Mouse (Mus musculus) lung, adult 2 months (tissue): ENCODE measurements around the gene Fmnl3.

Source experiments
- CTCF ChIP-seq: fragments of 200-500 bp; IDR thresholded peaks from 2 replicates; pipeline ENCODE4 v1.5.1; 2011; ENCODE audit warnings: mild to moderate bottlenecking, low read length, control low read depth; ENCODE audit not compliant: insufficient read depth
- POLR2A ChIP-seq: fragments of 200-500 bp; IDR thresholded peaks from 2 replicates; pipeline ENCODE4 v1.6.1; 2011; ENCODE audit warnings: low read depth, mild to moderate bottlenecking, control low read depth, low read length, borderline replicate concordance; ENCODE audit errors: extremely low read depth

GRCm38 (mm10) chr15:99372761-99373160 lies 2.5 kb upstream of the Fmnl3 start:
- TF ChIP-seq CTCF (no peak), POLR2A (no peak)
